Mouse (Mus musculus): ENCODE measurements around the gene Gm10964. TPM values are rescaled to one million over a fixed set of nuclear protein-coding genes. Genes with fewer than 3 reads are reported as not detected.
"Not testable (repeated sequence)": the region's sequence is repeated elsewhere in the genome, so short reads cannot be mapped to it uniquely, and the experiment has no call there.

Gene Gm10964
- polyA plus RNA-seq, 1 experiment from 2014 or later: not detected

DNA sequence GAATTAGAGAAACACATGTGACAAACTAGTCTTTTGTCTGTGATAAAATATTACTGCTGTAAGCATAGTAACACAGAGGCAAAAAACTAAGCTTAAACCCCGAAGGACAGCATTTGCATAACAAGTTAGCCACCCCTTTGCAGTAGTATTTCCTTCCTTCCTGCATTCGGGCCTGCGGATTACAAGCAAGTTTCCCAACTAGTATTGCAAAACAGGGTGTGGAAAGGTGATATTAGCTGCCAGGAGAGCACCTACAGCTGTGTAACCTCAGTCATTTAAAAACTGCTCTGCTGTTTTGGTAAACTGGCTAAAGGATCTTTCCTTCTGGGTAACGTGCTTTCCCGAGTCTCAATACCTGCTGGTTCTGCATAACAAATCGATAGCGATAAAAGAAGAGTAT lies 48.1 kb downstream of the Gm10964 start:
- Histone ChIP-seq H3K9me3 (no peaks in the 10 kb centered on the region), H3K9ac (no peak overlapping the region), H3K4me3 (no peak overlapping the region), H3K27me3 (no peaks in the 10 kb centered on the region), H3K4me2 (no peak overlapping the region), H3K27ac (replicated peaks) (no peak overlapping the region), H3K4me1 (replicated peaks) (peaks cover 28% of the 10 kb centered on the region), H3K36me3 (no peaks in the 10 kb centered on the region)
- WGBS: 65% methylated on average over 7 of the region's 7 CpGs
- no peak for ATAC-seq (ENCODE audit: low FRiP score, low read depth)

- peaks cover 28% of the 10 kb centered on the region for H3K4me1 ChIP-seq (replicated peaks)
- no peak for ATAC-seq (ENCODE audit: low FRiP score, low read depth)
- no peaks in the 10 kb centered on the region for H3K9me3 ChIP-seq
- peak overlapping the region; percentile 74; the same call in 1 of the 2 replicates for H3K4me2 ChIP-seq
- 84% methylated on average over 7 of the region's 7 CpGs for WGBS
- no peak overlapping the region for H3K27ac ChIP-seq (replicated peaks)
- H3K36me3 ChIP-seq: no peaks in the 10 kb centered on the region
- H3K9ac ChIP-seq: no peak overlapping the region
- peak overlapping the region; percentile 89; the same call in 1 of the 2 replicates for H3K4me3 ChIP-seq
- 0 out of 2 replicates have a peak, but pooled peaks cover 2% of the 10 kb centered on the region for H3K27me3 ChIP-seq
Measured at GRCm38 (mm10) chr3:103789096-103789495, 49.9 kb downstream of the Gm10964 start.

DNA sequence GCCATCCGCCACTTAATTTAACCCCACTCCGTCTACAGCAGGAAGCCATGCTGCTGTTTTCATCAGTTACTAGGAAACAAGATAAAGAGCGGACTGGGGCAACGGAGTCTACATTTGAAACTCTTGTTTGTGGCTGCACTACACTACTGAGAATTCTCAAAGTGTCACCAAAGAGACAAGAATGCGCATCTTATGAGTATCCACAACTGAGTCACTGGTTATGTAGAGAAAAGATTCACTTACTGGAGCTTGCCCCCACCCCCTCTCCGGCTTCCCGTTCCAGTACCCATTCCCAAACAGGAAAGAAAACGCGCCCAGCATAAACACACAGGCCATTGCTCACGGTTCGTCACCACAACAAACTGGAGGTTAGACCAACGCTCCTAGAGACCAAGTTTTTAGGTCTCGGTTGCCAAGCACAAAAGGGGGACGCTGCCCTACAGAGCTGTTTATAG lies 50.8 kb downstream of the Gm10964 start:
- Histone ChIP-seq H3K36me3 (no peaks in the 10 kb centered on the region), H3K4me3 (peak overlapping the region; percentile 89), H3K4me1 (replicated peaks) (peaks cover 28% of the 10 kb centered on the region), H3K27ac (replicated peaks) (peak overlapping the region; percentile 96), H3K9ac (peak overlapping the region; percentile 93), H3K4me2 (peak overlapping the region; percentile 74), H3K9me3 (no peaks in the 10 kb centered on the region), H3K27me3 (0 out of 2 replicates have a peak, but pooled peaks cover 2% of the 10 kb centered on the region)
- ATAC-seq (ENCODE audit: low FRiP score, low read depth): no peak
- 2% methylated on average over 14 of the region's 14 CpGs for WGBS

GRCm38 (mm10) chr3:103790346-103791145 lies 51.4 kb downstream of the Gm10964 start:
- WGBS: under 1% methylated on average over 49 of the region's 61 CpGs
- ATAC-seq (ENCODE audit: low FRiP score, low read depth): peak; percentile 88
- Histone ChIP-seq H3K9me3 (no peaks in the 10 kb centered on the region), H3K4me2 (peak overlapping the region; percentile 74), H3K4me1 (replicated peaks) (peaks cover 28% of the 10 kb centered on the region), H3K4me3 (peak overlapping the region; percentile 89), H3K27me3 (0 out of 2 replicates have a peak, but pooled peaks cover 2% of the 10 kb centered on the region), H3K27ac (replicated peaks) (peak overlapping the region; percentile 96), H3K36me3 (no peaks in the 10 kb centered on the region), H3K9ac (peak overlapping the region; percentile 93)

- Histone ChIP-seq H3K27me3 (0 out of 2 replicates have a peak, but pooled peaks cover 2% of the 10 kb centered on the region), H3K27ac (replicated peaks) (peak within 1 kb of the TSS; percentile 96), H3K4me1 (replicated peaks) (peaks cover 28% of the 10 kb centered on the region), H3K9me3 (no peaks in the 10 kb centered on the region), H3K9ac (peak within 1 kb of the TSS; percentile 93), H3K4me3 (peak within 1 kb of the TSS; percentile 89), H3K4me2 (peak within 1 kb of the TSS; percentile 74), H3K36me3 (no peaks in the 10 kb centered on the region)
- peak; percentile 96 for ATAC-seq (ENCODE audit: low FRiP score, low read depth)
- WGBS: 9% methylated on average over 48 of the region's 49 CpGs
Measured at GRCm38 (mm10) chr3:103791230-103792110, 52.3 kb downstream of the Gm10964 start, which contains the start of gene Hipk1. TSS of gene Hipk1 (minus strand) at chr3:103791563.

DNA sequence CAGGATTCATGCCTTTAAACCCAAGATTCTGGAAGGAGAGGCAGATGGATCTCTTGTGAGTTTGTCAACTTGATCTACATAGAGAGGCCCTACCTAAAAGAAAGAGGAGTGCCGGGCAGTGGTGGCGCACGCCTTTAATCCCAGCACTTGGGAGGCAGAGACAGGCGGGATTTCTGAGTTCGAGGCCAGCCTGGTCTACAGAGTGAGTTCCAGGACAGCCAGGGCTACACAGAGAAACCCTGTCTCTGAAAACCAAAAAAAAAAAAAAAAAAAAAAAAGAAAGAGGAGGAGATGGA lies 52.9 kb downstream of the Gm10964 start:
- not testable (repeated sequence) for ATAC-seq (ENCODE audit: low FRiP score, low read depth); H3K36me3 ChIP-seq; H3K27me3 ChIP-seq; H3K9me3 ChIP-seq
- Histone ChIP-seq H3K4me3 (0 out of 2 replicates have a peak overlapping the region, but pooled peaks have one; percentile 89), H3K27ac (replicated peaks) (peak overlapping the region; percentile 96; the same call in 1 of the 2 replicates), H3K4me1 (replicated peaks) (peaks cover 28% of the 10 kb centered on the region), H3K9ac (peak overlapping the region; percentile 93; the same call in 1 of the 2 replicates), H3K4me2 (peak overlapping the region; percentile 74)
- 88% methylated on average over 5 of the region's 5 CpGs for WGBS

GRCm38 (mm10) chr3:103792566-103792965 lies 53.4 kb downstream of the Gm10964 start:
- WGBS: 77% methylated on average over 1 of the region's 1 CpGs
- ATAC-seq (ENCODE audit: low FRiP score, low read depth): no peak
- H3K9me3 ChIP-seq: no peaks in the 10 kb centered on the region

More at GRCm38 (mm10) chr3:103792566-103792965, 53.4 kb downstream of the Gm10964 start:
- Histone ChIP-seq H3K27me3 (0 out of 2 replicates have a peak, but pooled peaks cover 2% of the 10 kb centered on the region), H3K4me1 (replicated peaks) (peaks cover 25% of the 10 kb centered on the region), H3K4me2 (no peak overlapping the region), H3K9ac (no peak overlapping the region), H3K27ac (replicated peaks) (no peak overlapping the region), H3K4me3 (no peak overlapping the region), H3K36me3 (no peaks in the 10 kb centered on the region)

Other genes with a start within 250 kb of the Gm10964 start
- 11.7 and 13.7 TPM in 2 replicates for gene Syt6, start 164.1 kb upstream of the Gm10964 start, polyA plus RNA-seq (2015; fragmentation: Nextera tagmentation; extraction: Ambion mirVana)
- gene Atg4a-ps, start 93.3 kb upstream of the Gm10964 start, polyA plus RNA-seq (2015; fragmentation: Nextera tagmentation; extraction: Ambion mirVana): not detected in 2 replicates
- gene Olfml3, start 1.4 kb upstream of the Gm10964 start, polyA plus RNA-seq (2015; fragmentation: Nextera tagmentation; extraction: Ambion mirVana): 8.7 and 9.7 TPM in 2 replicates
- gene Hipk1, start 52.2 kb downstream of the Gm10964 start, polyA plus RNA-seq (2015; fragmentation: Nextera tagmentation; extraction: Ambion mirVana): 11.5 TPM in 2 replicates
- 20.8 and 23.8 TPM in 2 replicates for gene Dclre1b, start 70.1 kb downstream of the Gm10964 start, polyA plus RNA-seq (2015; fragmentation: Nextera tagmentation; extraction: Ambion mirVana)
- gene Ap4b1, start 70.2 kb downstream of the Gm10964 start, polyA plus RNA-seq (2015; fragmentation: Nextera tagmentation; extraction: Ambion mirVana): 20.5 and 21.8 TPM in 2 replicates
- 0.41 and 0.52 TPM in 2 replicates for gene Gm43064, start 70.2 kb downstream of the Gm10964 start, polyA plus RNA-seq (2015; fragmentation: Nextera tagmentation; extraction: Ambion mirVana)
- gene Bcl2l15, start 93.2 kb downstream of the Gm10964 start, polyA plus RNA-seq (2015; fragmentation: Nextera tagmentation; extraction: Ambion mirVana): 0.36 and 0.55 TPM in 2 replicates
- 0.39 and 0.78 TPM in 2 replicates for gene Ptpn22, start 120.4 kb downstream of the Gm10964 start, polyA plus RNA-seq (2015; fragmentation: Nextera tagmentation; extraction: Ambion mirVana)
- gene Rsbn1, start 174.8 kb downstream of the Gm10964 start, polyA plus RNA-seq (2015; fragmentation: Nextera tagmentation; extraction: Ambion mirVana): 19.5 and 20.2 TPM in 2 replicates
- 25.8 and 28.7 TPM in 2 replicates for gene Phtf1, start 228.7 kb downstream of the Gm10964 start, polyA plus RNA-seq (2015; fragmentation: Nextera tagmentation; extraction: Ambion mirVana)